Mouse (Mus musculus) bone marrow, adult 2 months (tissue): Measurements from ENCODE around the gene Flii.

Experiments
- CTCF ChIP-seq: fragments of 200-500 bp; IDR thresholded peaks from 2 replicates; pipeline ENCODE4 v1.5.1; 2011; ENCODE audit warnings: low read length, control low read depth; ENCODE audit not compliant: control insufficient read depth, insufficient read depth
- POLR2A ChIP-seq: fragments of 200-500 bp; IDR thresholded peaks from 2 replicates; pipeline ENCODE4 v1.6.1; 2011; ENCODE audit warnings: low read depth, mild to moderate bottlenecking, control low read depth, low read length, borderline replicate concordance; ENCODE audit not compliant: control insufficient read depth

DNA sequence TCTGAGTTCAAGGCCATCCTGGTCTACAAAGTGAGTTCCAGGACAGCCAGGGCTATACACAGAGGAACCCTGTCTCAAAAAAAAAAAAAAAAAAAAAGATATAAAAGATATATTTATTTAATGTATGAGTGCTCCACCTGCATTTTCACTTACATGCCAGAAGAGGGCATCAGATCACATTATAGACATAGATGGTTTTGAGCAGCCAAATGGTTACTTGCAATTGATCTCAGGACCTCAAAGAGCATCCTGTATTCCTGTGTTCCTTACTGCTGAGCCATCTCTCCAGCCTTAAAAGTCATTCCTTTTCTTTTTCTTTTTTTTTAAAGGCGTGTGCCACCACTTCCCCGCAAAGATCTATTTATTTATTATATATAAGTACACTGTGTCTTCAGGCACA lies 29.5 kb downstream of the Flii start:
- TF ChIP-seq CTCF (0 out of 2 replicates have a peak, but pooled peaks have one; percentile 11), POLR2A (no peak)
